Mouse (Mus musculus): Measurements from ENCODE around the gene Scamp5.

The Scamp5 gene

GRCm38 (mm10) chr9:57467896-57468549, at the start of gene Scamp5:
TSS of gene Scamp5 (minus strand) at chr9:57468060.
- peak; percentile 87 for DNase-seq (ENCODE audit: low read depth, low spot score)

- DNase-seq (ENCODE audit: low read depth, low spot score): no peak
These were observed 49.3 kb upstream of the Scamp5 start for GRCm38 (mm10) chr9:57517113-57517512.

GRCm38 (mm10) chr9:57510577-57510976, 42.7 kb upstream of the Scamp5 start:
- no peak for DNase-seq (ENCODE audit: low read depth, low spot score)

- no peak for DNase-seq (ENCODE audit: low read depth, low spot score)
These were observed 37.8 kb upstream of the Scamp5 start for GRCm38 (mm10) chr9:57505700-57506099.

- DNase-seq (ENCODE audit: low read depth, low spot score): no peak
These were observed 37.0 kb upstream of the Scamp5 start for GRCm38 (mm10) chr9:57504891-57505290.

- DNase-seq (ENCODE audit: low read depth, low spot score): no peak
These were observed 36.5 kb upstream of the Scamp5 start for GRCm38 (mm10) chr9:57504381-57504700.

- no peak for DNase-seq (ENCODE audit: low read depth, low spot score)
These were observed 35.9 kb upstream of the Scamp5 start, which contains the start of gene Rpp25 for GRCm38 (mm10) chr9:57503622-57504380. TSS of gene Rpp25 (plus strand) at chr9:57504026.

- DNase-seq (ENCODE audit: low read depth, low spot score): no peak
These were observed 35.2 kb upstream of the Scamp5 start for GRCm38 (mm10) chr9:57502911-57503621.

- no peak for DNase-seq (ENCODE audit: low read depth, low spot score)
These were observed 34.0 kb upstream of the Scamp5 start for GRCm38 (mm10) chr9:57501861-57502260.

- no peak for DNase-seq (ENCODE audit: low read depth, low spot score)
These were observed 33.6 kb upstream of the Scamp5 start for GRCm38 (mm10) chr9:57501452-57501851.

GRCm38 (mm10) chr9:57498536-57498935, 30.7 kb upstream of the Scamp5 start:
- no peak for DNase-seq (ENCODE audit: low read depth, low spot score)

- DNase-seq (ENCODE audit: low read depth, low spot score): no peak
These were observed 29.4 kb upstream of the Scamp5 start for GRCm38 (mm10) chr9:57497236-57497635.

GRCm38 (mm10) chr9:57494970-57495369, 27.1 kb upstream of the Scamp5 start:
- no peak for DNase-seq (ENCODE audit: low read depth, low spot score)

GRCm38 (mm10) chr9:57493532-57493931, 25.7 kb upstream of the Scamp5 start:
- DNase-seq (ENCODE audit: low read depth, low spot score): no peak

GRCm38 (mm10) chr9:57487807-57488206, 19.9 kb upstream of the Scamp5 start:
- DNase-seq (ENCODE audit: low read depth, low spot score): no peak

- no peak for DNase-seq (ENCODE audit: low read depth, low spot score)
These were observed 17.9 kb upstream of the Scamp5 start for GRCm38 (mm10) chr9:57485774-57486173.

GRCm38 (mm10) chr9:57468914-57469313, 1.1 kb upstream of the Scamp5 start:
- DNase-seq (ENCODE audit: low read depth, low spot score): no peak

- no peak for DNase-seq (ENCODE audit: low read depth, low spot score)
These were observed 539 bp downstream of the Scamp5 start for GRCm38 (mm10) chr9:57467271-57467771.

- no peak for DNase-seq (ENCODE audit: low read depth, low spot score)
These were observed 1.8 kb downstream of the Scamp5 start for GRCm38 (mm10) chr9:57466101-57466500.

- no peak for DNase-seq (ENCODE audit: low read depth, low spot score)
These were observed 5.0 kb downstream of the Scamp5 start for GRCm38 (mm10) chr9:57462866-57463265.

GRCm38 (mm10) chr9:57459707-57460106, 8.2 kb downstream of the Scamp5 start:
- DNase-seq (ENCODE audit: low read depth, low spot score): no peak

- DNase-seq (ENCODE audit: low read depth, low spot score): no peak
These were observed 14.3 kb downstream of the Scamp5 start for GRCm38 (mm10) chr9:57453516-57453915.

Data from WW6 (cell line).